In the genomic region with DNA sequence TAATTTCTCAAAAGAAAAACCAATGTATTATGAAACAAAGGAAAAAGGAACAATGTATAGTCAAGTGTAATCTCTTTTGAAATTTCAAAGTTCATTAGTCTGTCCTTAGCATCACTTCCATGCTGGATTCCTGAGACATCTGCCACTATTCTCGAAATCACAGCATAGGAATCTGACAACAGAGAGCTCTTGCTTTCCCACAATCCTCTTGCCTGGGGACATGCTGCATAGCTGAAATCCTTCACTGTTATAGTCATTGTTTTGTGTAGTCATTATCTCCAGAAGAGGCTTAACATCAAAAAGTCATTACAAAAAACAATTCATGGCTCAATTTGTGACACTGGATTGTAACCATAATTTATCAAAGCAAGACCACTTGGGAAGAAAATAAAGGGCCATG, we compare ENCODE assay signal across 18 mouse cellular contexts. TPM values are rescaled to one million over a fixed set of nuclear protein-coding genes. Genes with fewer than 3 reads are reported as not detected.
"Had no signal": no experiment of that assay in that cellular context is flagged by ENCODE, and none has a peak within 500 bp of the region (broad histone marks: within the 10 kb centered on the region; RNA-seq: fewer than 3 reads in every experiment).

No protein-coding gene starts in this region.

- DNase-seq: lung, adult 18-20 months; lung, embryonic 14.5 days; lung, postnatal 10 days; lung, postnatal 4 days; right cerebral cortex, postnatal 25 days; thymus, adult 2 months; thymus, postnatal 25 days; thymus, postnatal 4 days had no signal

- H3K4me3 ChIP-seq: liver, embryonic 15.5 days; midbrain, embryonic 13.5 days; midbrain, embryonic 15.5 days; neural tube, embryonic 12.5 days; stomach, embryonic 15.5 days had no signal

- H3K4me1 ChIP-seq: liver, embryonic 15.5 days; midbrain, embryonic 13.5 days; midbrain, embryonic 15.5 days; neural tube, embryonic 12.5 days; stomach, embryonic 15.5 days had no signal

- H3K27me3 ChIP-seq: liver, embryonic 15.5 days; midbrain, embryonic 13.5 days; midbrain, embryonic 15.5 days; neural tube, embryonic 12.5 days; stomach, embryonic 15.5 days had no signal

- ATAC-seq: midbrain, embryonic 13.5 days; midbrain, embryonic 15.5 days had no signal

- H3K27ac ChIP-seq: liver, embryonic 15.5 days; midbrain, embryonic 13.5 days; midbrain, embryonic 15.5 days; neural tube, embryonic 12.5 days; stomach, embryonic 15.5 days; stomach, postnatal 0 days had no signal

- H3K9me3 ChIP-seq: liver, embryonic 15.5 days; midbrain, embryonic 13.5 days; midbrain, embryonic 15.5 days; neural tube, embryonic 12.5 days; stomach, embryonic 15.5 days had no signal

- H3K4me2 ChIP-seq: liver, embryonic 15.5 days; lung, embryonic 14.5 days; midbrain, embryonic 11.5 days; midbrain, embryonic 13.5 days; midbrain, embryonic 15.5 days; neural tube, embryonic 12.5 days; stomach, embryonic 15.5 days had no signal

- H3K9ac ChIP-seq: liver, embryonic 15.5 days; lung, embryonic 14.5 days; midbrain, embryonic 13.5 days; midbrain, embryonic 15.5 days; neural tube, embryonic 12.5 days; stomach, embryonic 15.5 days had no signal

- H3K36me3 ChIP-seq: liver, embryonic 15.5 days; midbrain, embryonic 13.5 days; midbrain, embryonic 15.5 days; neural tube, embryonic 12.5 days; stomach, embryonic 15.5 days had no signal

RNA-seq across cellular contexts. Expression of a gene that starts 20.2 kb away (rescaled TPM):
- polyA plus RNA-seq: small intestine, adult 2 months; spleen, adult 2 months; urinary bladder, adult 2 months had no signal
